Mouse (Mus musculus) CD4-positive, CD25-positive, alpha-beta regulatory T cell, adult 9 weeks (primary cell): ENCODE data around the gene Olfr450. TPM values are rescaled to one million over a fixed set of nuclear protein-coding genes. Genes with fewer than 3 reads are reported as not detected.

Experiments used
- polyA plus RNA-seq: library from polyadenylated mRNA; unstranded; fragments of 100-300 nt; shearing (Covaris generic); gene quantifications from one replicate; pipeline ENCODE4 v1.2.1, GENCODE M21; 2017

Olfr450 gene
- not detected for polyA plus RNA-seq

DNA sequence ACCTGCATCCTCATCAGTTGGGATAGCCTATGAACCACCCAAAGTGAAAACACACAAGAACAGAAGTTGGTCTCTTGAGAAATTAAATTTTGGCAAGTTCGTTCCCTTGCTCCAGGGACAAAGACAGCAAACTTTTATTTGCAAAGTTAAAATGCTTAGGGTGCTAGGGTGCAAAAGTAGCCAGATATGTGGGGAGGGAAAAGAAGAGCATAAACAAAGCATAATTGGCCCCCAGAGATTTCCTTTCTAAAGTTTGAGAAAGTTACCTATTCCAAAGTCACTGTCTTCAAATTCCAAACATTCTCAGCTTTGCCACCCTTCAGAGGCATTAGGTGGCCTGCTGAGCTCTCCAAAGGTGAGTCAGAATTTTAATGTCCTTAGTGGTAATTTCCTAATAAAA is at the start of gene Olfr450:
TSS of gene Olfr450 (plus strand) at position 301 of the 400 bp plus-strand sequence.

DNA sequence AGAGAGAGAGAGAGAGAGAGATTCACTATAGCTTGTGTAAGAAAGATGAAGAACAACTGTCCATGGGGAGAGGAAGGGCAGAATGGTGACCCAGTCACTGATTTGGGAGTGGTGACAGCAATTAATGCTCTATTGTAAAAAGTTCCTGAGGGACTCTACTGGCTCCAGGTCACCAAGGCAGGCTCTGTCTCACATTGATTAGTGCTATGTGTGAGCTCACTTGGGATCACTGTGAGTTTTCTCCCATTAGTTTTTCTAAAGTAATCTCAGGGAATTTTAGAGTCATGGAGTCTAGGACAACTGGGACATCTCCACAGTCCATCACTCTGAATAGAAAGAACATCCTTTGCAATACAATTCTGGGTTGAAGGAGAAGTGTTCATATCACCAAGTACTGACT is 26.9 kb upstream of the Olfr450 start, which contains the start of gene Olfr452:
TSS of gene Olfr452 (plus strand) at position 301 of the 400 bp plus-strand sequence.

DNA sequence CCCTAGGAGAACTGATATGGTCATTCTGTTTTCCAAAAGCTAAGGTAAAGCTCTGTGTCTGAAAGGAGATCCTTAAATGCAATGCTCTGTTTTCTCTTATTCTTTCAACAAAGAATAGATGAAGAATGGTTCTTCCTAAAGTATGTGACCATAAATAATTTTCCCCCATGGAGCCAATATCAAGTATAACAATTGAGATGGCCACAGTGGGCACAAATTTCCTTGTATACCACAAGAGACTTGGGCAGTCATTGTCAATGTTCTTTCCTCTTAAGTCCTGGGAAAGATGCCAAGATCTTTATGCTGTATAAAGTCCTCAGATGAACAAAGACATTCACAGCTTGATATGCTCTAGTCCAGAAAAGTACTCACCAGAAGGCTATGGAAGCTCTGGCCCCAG is 22.3 kb downstream of the Olfr450 start, which contains the start of gene Olfr449:
TSS of gene Olfr449 (plus strand) at position 301 of the 400 bp plus-strand sequence.

Other genes with a start within 250 kb of the Olfr450 start
- not detected for gene Tcaf3, start 214.2 kb upstream of the Olfr450 start, polyA plus RNA-seq
- gene Tcaf2, start 166.7 kb upstream of the Olfr450 start, polyA plus RNA-seq: 0.06 TPM
- 0.10 TPM for gene Tcaf1, start 101.9 kb upstream of the Olfr450 start, polyA plus RNA-seq
- not detected for gene Olfr453, start 72.6 kb upstream of the Olfr450 start, polyA plus RNA-seq
- gene Olfr38, start 55.5 kb upstream of the Olfr450 start, polyA plus RNA-seq: not detected
- gene Olfr452, start 26.8 kb upstream of the Olfr450 start, polyA plus RNA-seq: not detected
- not detected for gene Olfr449, start 22.4 kb downstream of the Olfr450 start, polyA plus RNA-seq
- not detected for gene Olfr448, start 78.5 kb downstream of the Olfr450 start, polyA plus RNA-seq
- not detected for gene Olfr447, start 96.9 kb downstream of the Olfr450 start, polyA plus RNA-seq
- not detected for gene Olfr446, start 109.4 kb downstream of the Olfr450 start, polyA plus RNA-seq
- not detected for gene Olfr444, start 137.1 kb downstream of the Olfr450 start, polyA plus RNA-seq